Mouse (Mus musculus) retina, embryonic 14.5 days (tissue): ENCODE measurements around the gene Ndufc1.
A peak's percentile ranks its signal among the peaks of the same experiment; 100 is the strongest.
"Not testable (repeated sequence)": the region's sequence is repeated elsewhere in the genome, so short reads cannot be mapped to it uniquely, and the experiment has no call there.

Experiments
- DNase-seq: peaks from one replicate; pipeline ENCODE4 v3.0.0-alpha.2; 2015; ENCODE audit warnings: low spot score

The Ndufc1 gene

DNA sequence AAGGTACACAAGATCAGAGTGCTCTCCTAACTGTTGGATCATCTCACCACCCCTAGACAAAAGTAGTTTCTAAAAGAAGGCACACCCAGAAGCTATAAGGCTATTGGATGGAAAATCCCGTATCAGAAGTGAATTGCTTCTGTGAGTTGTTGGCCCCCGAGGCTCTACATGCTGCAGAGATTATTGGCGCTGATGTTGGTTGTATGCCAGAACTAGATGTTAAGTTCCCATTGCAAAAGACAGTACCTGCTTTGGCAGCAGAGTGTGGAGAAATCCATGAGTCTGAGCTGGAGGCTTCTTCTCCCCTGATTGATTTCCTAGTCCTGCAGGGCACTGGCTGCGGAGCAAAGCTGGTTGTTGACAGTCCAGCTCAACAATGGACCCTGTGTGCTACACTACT, 40.8 kb downstream of the Ndufc1 start:
- DNase-seq = no peak

DNA sequence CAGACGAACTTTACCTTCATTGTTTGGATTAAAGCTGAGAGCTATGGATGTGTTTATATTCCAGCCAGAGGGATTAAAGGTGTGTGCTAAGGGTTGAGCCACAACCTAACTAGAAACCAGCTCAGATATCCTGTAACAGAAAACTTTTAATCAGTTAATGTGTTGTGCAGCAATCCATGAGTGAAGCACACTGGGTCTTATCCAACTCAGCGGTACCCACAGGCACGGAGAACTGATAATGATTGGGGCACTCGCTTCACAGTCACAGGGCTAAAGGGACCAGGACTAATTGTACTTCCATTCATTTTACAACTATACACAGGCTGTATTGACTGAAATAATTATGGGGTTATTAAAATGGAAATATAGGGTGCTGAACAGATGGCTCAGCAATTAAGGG, 41.9 kb downstream of the Ndufc1 start:
- no peak for DNase-seq

DNA sequence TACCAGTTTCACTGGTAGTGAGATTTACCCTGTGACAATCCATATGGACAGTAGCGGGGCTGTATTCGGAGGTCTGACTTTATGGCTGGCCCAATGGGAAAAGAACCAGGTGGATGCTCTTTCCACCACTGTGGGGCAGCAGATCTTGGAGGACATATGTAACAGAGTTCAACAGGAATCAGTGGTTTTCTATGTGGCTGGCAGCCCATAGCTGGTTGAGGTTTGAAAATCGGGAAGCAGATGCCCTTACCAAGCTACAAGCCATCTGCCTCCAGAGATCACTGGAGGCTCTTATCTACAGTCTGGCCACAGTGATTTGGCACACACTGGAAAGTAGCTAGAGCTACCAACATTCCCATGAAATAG, 43.3 kb downstream of the Ndufc1 start:
- DNase-seq = no peak

DNA sequence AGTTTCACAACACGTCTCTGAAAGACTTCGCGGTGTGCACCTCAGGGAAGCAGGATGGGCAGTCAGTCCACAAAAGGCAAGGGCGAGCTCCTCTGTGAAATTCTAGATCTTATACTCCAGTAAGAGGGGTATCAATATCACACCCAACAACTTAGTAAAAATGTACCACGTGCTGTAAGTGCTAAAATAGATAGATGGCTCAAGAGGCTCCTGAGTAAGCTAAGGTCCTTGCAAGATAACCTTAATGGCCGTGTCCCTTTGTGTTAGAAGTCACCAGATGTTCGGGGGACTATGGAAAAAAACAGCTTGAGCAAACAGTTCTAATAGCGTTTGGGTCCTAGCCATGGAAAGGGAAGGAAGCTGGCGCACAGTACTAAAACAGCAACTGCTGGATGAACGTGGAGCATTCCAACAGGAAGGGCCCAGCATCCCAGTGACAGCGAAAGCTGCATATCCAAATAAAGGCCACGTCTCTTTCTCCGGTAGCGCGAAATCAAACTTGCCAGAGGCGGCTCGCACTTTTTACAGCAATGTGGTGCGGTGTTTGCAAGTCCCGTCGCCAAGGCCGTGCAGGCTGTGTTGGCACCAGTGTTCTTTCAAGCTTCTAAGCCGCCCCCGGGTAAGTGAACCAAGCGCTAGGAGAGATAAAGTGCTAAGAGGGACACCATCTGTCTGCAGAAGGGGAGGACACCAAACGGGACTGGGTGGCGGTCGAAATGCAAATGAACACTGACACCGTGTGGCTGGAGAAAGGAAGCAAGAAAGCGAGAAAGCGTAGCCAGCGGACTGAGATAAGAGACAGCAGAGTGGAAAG, 43.9 kb downstream of the Ndufc1 start:
- peak; percentile 85 for DNase-seq

- DNase-seq = no peak
Observed at GRCm38 (mm10) chr3:51361066-51361465, 47.7 kb downstream of the Ndufc1 start.

DNA sequence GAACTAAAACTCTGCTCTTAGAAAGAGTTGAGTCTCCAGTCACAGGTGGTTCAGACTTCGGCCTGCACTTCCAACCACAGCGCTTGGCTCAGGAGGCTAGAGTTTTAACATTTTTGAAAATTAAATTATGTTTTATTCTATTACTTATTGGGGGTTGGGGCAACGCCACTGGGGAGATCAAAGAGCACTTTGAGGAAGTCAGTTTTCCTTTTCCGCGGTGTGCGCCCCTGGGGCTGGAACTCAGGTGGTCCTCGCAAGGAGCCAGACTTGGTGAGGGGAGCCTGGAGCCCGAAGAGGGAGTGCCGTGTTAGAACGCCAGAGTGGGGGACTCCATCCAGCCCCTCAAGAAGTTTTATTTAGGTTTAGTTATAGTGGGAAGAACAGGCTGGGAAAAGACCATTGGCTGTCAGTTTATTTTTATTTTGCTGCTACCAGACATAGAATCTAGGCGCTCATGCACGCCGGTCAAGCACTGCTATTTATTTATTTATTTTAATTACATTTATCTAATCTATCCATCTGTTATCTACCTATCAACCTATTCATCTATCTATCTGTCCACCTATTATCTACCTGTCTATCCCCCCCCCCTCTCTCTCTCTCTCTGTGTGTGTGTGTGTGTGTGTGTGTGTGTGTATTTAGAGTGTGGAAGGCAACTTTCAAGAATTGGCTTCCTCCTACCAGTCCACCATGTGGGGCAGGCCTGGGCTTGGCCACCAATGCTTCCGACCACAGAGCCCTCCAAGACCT, 49.1 kb downstream of the Ndufc1 start:
- DNase-seq = no peak

DNA sequence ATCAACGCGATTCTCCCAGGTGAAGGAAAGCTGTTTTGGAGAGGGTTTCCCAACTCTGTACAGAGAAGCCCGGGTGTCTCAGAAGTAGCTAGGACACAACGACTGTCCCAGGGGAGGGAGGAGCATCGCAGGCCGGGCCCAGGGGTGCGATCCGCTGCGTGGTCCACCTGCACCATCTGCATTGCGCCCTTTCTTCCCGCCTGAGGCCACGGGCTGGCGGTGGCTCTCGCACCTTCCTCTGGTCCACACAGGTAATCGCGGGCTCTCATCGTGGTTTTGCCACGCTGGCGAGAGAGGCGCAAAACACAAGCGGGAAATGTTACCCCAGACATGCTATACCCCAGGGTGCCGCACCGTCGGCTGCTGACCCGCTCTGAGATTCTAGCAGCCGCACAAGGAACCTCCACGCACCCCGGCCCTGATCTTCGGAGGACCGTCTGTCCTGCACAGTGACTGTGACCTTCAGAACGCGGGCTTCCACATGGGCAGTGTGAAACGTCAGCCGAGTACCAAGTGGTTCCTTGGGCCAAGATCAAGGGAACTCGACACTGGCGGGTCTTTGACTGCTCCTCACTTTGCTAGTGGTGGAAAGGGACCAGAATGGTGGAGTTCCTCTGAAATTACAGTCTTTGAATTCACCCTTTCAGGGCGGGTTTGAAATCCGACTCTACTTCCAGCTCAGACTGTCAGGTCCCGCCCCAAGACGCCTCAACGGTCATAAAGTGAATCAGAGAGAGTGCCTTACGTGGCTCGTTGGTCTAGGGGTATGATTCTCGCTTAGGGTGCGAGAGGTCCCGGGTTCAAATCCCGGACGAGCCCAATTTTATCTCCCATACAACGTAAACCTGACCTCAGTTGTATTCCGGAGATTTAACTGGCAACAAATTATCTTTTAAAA, 49.9 kb downstream of the Ndufc1 start:
- peak; percentile 76 for DNase-seq

- DNase-seq = peak; percentile 77
Observed at GRCm38 (mm10) chr3:51358181-51358580, 50.6 kb downstream of the Ndufc1 start.

DNA sequence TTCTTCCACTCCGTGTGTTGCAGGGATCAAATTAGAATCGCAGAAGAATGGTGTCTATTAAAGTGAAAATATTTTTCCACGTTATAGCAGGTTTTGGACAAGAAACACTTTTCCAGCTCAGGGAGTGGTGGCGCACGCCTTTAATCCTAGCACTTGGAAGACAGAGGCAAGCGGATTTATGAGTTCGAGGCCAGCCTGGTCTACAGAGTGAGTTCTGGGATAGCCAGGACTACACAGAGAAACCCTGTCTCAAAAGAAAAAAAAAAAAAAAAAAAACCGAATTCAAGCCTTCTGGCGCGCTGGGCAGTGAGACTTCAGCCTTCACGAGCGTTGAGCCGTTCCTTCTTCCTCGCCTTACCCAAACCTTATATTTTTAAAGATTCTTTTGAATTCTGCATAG, 51.2 kb downstream of the Ndufc1 start:
- no peak for DNase-seq

DNA sequence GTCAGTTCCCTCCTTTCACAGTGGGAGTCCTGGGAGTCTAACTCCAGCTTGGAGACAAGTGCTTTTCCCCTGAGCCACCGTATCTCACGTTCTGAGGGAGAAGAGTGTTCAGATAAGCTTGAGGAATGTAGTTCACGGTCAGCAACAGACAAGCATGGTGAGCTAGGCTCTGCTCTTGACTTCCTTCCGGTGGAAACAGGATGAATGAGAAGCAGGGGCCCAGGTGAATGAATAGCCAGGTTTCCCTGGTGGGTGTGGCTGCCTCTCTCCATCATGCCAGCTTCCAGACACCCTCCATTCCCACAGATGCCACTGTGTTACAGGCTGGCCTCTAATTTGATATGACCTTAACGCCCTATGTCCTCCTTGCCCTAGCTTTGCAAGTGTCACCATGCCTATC, 51.7 kb downstream of the Ndufc1 start:
- DNase-seq = no peak

DNA sequence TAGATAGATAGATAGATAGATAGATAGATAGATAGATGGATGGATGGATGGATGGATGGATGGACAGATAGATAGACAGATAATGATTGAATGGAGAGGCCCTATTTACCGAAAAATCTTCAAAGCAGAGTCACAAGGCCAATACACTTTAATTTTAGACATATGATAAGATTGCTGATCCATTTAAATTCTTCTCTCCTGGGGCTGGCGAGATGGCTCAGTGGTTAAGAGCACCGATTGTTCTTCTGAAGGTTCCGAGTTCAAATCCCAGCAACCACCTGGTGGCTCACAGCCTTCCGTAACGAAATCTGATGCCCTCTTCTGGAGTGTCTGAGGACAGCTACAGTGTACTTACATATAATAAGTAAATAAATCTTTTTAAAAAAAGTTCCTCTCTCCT, 53.8 kb downstream of the Ndufc1 start:
- DNase-seq = not testable (repeated sequence)
